Mouse (Mus musculus) brain, embryonic 18.5 days (tissue): ENCODE measurements around the gene Ddx27.
A peak's percentile ranks its signal among the peaks of the same experiment; 100 is the strongest.
"Not testable (repeated sequence)": the region's sequence is repeated elsewhere in the genome, so short reads cannot be mapped to it uniquely, and the experiment has no call there.

Experiments
- DNase-seq: peaks from one replicate; pipeline ENCODE4 v3.0.0-alpha.2; 2012; ENCODE audit warnings: low read depth, low spot score

The Ddx27 gene

GRCm38 (mm10) chr2:167014702-167015381, at the start of gene Ddx27:
Gene Ddx27 (plus strand): TSS chr2:167015193.
- DNase-seq, result peak; percentile 81

- no peak for DNase-seq
Measured at GRCm38 (mm10) chr2:166973153-166973552, 41.8 kb upstream of the Ddx27 start.

DNA sequence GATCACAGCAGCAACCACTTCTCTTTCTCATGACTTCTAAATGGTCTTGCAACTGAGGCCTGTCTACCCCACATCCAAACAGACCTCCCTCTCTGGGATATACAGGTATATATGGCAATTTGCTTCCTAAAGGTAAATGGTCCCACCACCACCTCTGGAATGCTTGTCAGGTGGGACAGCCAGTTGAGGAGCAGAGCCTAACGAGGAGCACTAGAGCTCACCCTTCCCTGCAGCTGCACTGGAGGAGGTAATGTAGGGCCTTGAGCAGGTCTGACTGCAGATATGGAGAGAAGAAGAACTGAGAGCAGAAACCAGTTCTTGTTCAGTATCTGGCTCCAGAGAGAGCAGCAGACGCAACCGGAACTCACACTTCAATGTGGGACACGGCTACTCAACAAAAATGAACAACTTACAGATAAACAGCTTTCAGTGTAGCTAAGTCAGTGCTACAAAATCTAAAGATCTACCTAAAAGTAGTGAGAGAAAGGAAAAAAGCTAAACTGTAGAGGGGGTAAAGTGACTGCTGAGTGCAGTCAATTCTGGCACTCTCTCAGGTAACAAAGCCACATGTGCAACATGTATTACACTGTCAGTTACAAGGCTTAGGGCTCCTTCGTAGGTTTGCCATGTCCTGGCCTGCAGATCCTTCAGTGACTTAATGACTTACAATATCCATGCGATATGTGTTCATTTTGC, 40.7 kb upstream of the Ddx27 start:
- no peak for DNase-seq

GRCm38 (mm10) chr2:166976356-166976755, 38.6 kb upstream of the Ddx27 start:
- DNase-seq, result no peak

DNA sequence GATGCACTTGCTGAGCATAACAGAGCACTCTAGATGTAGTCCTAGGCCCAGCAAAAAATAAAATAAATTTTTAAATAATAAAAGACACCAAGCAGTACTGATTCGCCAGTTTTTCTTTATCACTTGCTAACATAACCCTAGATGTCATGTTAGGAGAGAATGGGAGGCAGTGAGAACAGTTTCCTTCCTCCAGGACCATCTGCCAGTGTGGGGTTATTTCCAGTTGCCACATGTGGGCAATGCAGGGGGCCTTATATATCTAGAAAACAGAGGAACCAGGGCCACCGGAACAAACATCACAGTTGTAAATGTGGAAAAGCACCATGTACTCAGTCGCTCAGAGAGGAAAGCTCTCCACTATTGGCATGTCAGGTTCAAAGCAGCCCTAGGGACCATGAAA, 37.5 kb upstream of the Ddx27 start:
- no peak for DNase-seq

- no peak for DNase-seq
Measured at GRCm38 (mm10) chr2:166980161-166980560, 34.8 kb upstream of the Ddx27 start.

- no peak for DNase-seq
Measured at GRCm38 (mm10) chr2:166983351-166983894, 31.6 kb upstream of the Ddx27 start.

- DNase-seq, result no peak
Measured at GRCm38 (mm10) chr2:166990861-166991260, 24.1 kb upstream of the Ddx27 start.

- no peak for DNase-seq
Measured at GRCm38 (mm10) chr2:166991945-166992344, 23.0 kb upstream of the Ddx27 start.

- DNase-seq, result no peak
Measured at GRCm38 (mm10) chr2:166995021-166995795, 19.8 kb upstream of the Ddx27 start.

- peak; percentile 95 for DNase-seq
Measured at GRCm38 (mm10) chr2:166995796-166996532, 19.0 kb upstream of the Ddx27 start, which contains the start of gene Stau1. Gene Stau1 (minus strand): TSS chr2:166996299.

- no peak for DNase-seq
Measured at GRCm38 (mm10) chr2:166996533-166996894, 18.5 kb upstream of the Ddx27 start.

DNA sequence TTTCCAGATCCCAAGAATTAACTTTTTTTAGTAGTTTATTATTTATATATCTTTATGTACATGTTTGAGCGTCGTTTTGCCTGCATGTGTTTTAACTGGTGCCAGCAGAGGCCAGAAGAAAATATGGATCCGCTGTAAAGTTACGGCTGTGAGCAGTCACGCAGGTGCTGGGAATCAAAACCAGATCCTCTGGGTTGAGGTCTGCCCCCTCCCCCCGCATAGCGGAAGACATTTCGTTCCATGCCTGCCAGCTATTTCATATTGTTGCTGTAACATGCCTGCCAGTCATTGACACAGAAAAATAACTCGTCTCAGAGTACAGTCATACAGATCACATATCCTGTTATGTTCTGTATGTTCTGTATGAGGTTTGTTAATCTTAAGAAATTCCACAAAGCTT, 13.5 kb upstream of the Ddx27 start:
- DNase-seq, result no peak

- no peak for DNase-seq
Measured at GRCm38 (mm10) chr2:167004099-167004854, 10.7 kb upstream of the Ddx27 start.

DNA sequence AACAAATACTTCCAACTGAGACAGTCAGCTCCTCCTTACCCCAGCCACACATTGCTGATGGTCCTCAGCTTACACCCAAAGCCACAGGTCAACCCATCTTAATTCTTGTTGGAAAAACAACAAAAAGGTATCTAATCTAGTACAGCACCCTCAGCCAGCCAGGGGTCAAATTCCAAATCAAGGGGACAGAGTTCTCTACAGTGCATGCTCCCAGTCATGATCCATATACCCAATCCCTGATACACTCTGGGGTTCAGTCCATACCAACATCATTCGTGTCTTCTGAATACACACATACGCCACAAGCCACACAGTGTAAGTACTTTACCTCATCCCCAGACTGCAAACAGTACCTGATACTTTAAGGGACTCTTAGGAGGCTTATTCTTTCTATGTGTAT, 8.6 kb upstream of the Ddx27 start:
- DNase-seq, result no peak

DNA sequence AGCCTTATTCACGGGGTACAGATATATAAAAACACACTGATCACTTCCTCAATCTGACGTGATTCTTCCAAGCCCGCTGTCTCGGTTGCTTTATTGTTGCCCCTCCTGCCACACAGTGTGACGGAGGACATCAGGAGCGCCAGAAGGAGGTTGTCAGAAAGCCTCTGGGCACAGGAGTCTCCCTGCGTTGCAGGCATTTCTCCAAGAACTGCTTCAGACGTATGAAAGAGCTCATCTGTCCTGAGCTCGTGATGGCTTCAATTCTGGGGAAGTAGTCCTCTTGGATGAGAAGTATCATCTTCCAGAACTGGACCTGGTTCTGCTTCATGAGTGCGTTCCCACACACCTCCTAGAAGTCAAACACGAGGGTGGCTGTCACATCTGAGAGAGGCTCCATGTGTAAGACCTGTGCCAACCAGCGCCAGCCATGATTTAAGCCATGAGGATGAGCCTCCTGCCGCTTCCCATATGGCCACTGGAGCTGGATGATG, 7.9 kb upstream of the Ddx27 start:
- DNase-seq, result no peak

- DNase-seq, result not testable (repeated sequence)
Measured at GRCm38 (mm10) chr2:167007565-167007964, 7.4 kb upstream of the Ddx27 start.

DNA sequence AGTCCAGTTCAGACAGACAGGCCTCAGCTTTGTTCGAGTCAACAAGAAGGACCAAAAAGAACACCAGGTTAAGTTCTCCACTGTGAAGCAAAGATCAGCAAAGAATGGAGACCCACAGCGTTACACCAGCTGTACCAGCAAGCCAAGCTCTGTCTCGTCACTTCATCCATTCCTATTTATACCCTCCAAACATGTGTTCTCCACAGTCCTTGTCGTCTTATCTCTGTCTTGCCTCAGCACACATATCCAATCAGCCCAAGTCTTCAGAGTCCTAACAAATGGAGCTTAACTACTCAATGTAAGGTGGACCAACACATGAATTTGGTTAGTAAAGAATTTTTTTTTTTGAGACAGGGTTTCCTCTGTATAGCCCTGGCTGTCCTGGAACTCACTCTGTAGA, 5.5 kb upstream of the Ddx27 start:
- no peak for DNase-seq

DNA sequence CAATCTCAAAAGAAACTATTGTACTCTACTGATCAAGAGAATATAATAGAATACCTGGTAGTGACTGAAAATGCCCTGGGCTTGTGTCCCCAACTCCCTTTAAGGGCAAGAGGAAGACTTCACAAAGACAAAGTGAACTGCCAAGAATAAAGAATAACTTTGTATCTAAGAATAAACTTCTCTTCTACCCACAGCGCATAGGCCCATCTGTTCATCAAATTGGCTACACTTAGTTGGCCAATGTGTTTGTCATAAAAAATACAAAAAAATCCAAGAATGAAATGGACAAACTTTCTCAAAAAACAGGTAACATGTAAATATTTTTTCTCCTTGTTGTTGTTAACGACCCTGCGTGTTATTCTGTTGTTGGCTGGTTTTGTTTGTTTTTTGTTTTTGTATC, 4.4 kb upstream of the Ddx27 start:
- no peak for DNase-seq

DNA sequence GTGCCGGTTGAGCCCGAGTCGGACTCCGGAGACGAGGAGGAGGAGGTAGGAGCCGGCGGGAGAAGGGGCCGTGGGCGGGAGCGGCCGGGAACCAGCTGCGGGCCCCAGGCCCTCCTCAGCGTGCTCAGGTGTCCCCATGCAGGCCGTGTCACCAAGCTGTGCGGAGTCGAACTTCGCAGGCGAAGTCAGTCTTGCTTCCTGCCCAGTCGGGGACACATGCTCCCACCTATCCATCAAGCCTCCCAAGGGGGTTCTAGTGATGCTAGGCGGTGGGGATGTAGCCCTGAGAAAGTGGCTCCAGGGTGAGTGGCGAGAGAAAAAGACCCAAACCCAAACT, 357 bp downstream of the Ddx27 start:
- no peak for DNase-seq

DNA sequence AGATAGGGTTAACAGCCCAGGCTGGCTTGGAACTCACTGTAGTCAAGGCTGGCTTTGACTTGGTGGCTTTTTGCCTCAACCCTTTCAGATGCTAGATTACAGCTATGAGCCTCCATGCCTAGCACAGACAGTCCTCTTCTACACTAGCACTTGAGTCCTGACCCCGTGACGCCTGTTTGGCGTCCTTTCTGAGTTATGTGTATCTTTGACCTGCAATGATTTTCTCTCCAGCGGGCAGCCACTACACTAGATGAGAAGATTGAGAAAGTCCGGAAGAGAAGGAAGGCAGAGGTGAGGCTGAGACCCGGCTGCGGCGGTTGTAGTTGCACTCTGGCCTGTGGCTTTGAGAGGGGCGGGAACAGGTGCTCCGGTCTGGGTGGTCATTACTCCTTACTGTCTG, 4.4 kb downstream of the Ddx27 start:
- no peak for DNase-seq
